Mouse (Mus musculus) CH12.LX (cell line): ENCODE results near the gene Psmd5. TPM values are rescaled to one million over a fixed set of nuclear protein-coding genes. Genes with fewer than 3 reads are reported as not detected.
A peak's percentile ranks its signal among the peaks of the same experiment; 100 is the strongest.

ENCODE experiments used
- DNase-seq: peaks from one replicate; pipeline ENCODE4 v3.0.0-alpha.2; 2013; ENCODE audit errors: extremely low read depth
- H3K27ac ChIP-seq: 2 replicates; pipeline ENCODE4 v1.5.1; 2012; ENCODE audit warnings: low read depth, mild to moderate bottlenecking, control low read depth, moderate library complexity; ENCODE audit not compliant: insufficient read depth
- H3K27me3 ChIP-seq: replicated peaks from 2 replicates; pipeline ENCODE3; 2012; ENCODE audit warnings: inconsistent platforms
- H3K36me3 ChIP-seq, 2 experiments: replicated peaks in 1 of 2; 2 replicates each; pipeline versions ENCODE3 to v1.6.1; 2012; ENCODE audit warnings: inconsistent platforms in 1 of 2, low read length in 1 of 2, mild to moderate bottlenecking in 1 of 2, mixed read lengths in 1 of 2, moderate library complexity in 1 of 2; ENCODE audit not compliant: control insufficient read depth in 1 of 2, insufficient read depth in 1 of 2
- H3K4me1 ChIP-seq, 2 experiments: 2 replicates each; pipeline ENCODE4 v1.6.1; 2012; ENCODE audit warnings: inconsistent platforms in 1 of 2, moderate library complexity in 1 of 2; ENCODE audit not compliant: insufficient read depth in 2 of 2, control insufficient read depth in 1 of 2
- H3K4me2 ChIP-seq: 2 replicates; pipeline ENCODE4 v1.6.1; 2012; ENCODE audit warnings: low read depth, mild to moderate bottlenecking, control low read depth; ENCODE audit not compliant: poor library complexity, insufficient read depth, severe bottlenecking
- H3K4me3 ChIP-seq, 3 experiments: fragments of 150-350 bp in 1 of 3; sonication (generic) in 1 of 3; replicated peaks in 1 of 3; 2 replicates each; pipeline versions ENCODE3 to v1.5.1; 2011 to 2012; ENCODE audit warnings: low read depth in 2 of 3, low read length in 2 of 3, mild to moderate bottlenecking in 2 of 3, moderate library complexity in 2 of 3, control low read depth in 1 of 3, improper control_type of control experiment in 1 of 3, inconsistent platforms in 1 of 3, mixed read lengths in 1 of 3; ENCODE audit not compliant: poor library complexity in 1 of 3
- H3K79me2 ChIP-seq: replicated peaks from 2 replicates; pipeline ENCODE4 v1.6.1; 2012; ENCODE audit warnings: mild to moderate bottlenecking, moderate library complexity; ENCODE audit not compliant: control insufficient read depth, poor library complexity, insufficient read depth, severe bottlenecking; ENCODE audit errors: extremely low read depth
- H3K9ac ChIP-seq: 2 replicates; pipeline ENCODE4 v1.6.1; 2012; ENCODE audit warnings: low read depth, mild to moderate bottlenecking, control low read depth, moderate library complexity; ENCODE audit not compliant: insufficient read depth
- H3K9me3 ChIP-seq: replicated peaks from 2 replicates; pipeline ENCODE3; 2012; ENCODE audit warnings: low read length, inconsistent platforms, mixed read lengths
- BHLHE40 ChIP-seq: IDR thresholded peaks from 2 replicates; pipeline ENCODE4 v1.6.1; 2011; ENCODE audit warnings: mild to moderate bottlenecking, low read depth, low read length, improper control_type of control experiment
- CHD1 ChIP-seq: IDR thresholded peaks from 2 replicates; pipeline ENCODE4 v1.6.1; 2012; ENCODE audit warnings: low read depth, low read length, improper control_type of control experiment, inconsistent platforms
- E2F4 ChIP-seq: IDR thresholded peaks from 2 replicates; pipeline ENCODE4 v1.6.1; 2011; ENCODE audit warnings: low read depth, low read length, improper control_type of control experiment; ENCODE audit not compliant: insufficient replicate concordance
- ETS1 ChIP-seq: conservative IDR thresholded peaks from 2 replicates; pipeline ENCODE4 v1.6.1; 2012; ENCODE audit warnings: low read depth, mild to moderate bottlenecking, inconsistent platforms, low read length, improper control_type of control experiment, moderate library complexity
- GABPA ChIP-seq: IDR thresholded peaks from 2 replicates; pipeline ENCODE4 v1.6.1; 2012; ENCODE audit warnings: low read depth, low read length, improper control_type of control experiment, inconsistent platforms; ENCODE audit not compliant: insufficient replicate concordance
- MAX ChIP-seq: IDR thresholded peaks from 2 replicates; pipeline ENCODE4 v1.6.1; 2011; ENCODE audit warnings: low read length, improper control_type of control experiment
- MAZ ChIP-seq: IDR thresholded peaks from 2 replicates; pipeline ENCODE4 v1.6.1; 2012; ENCODE audit warnings: low read depth, mild to moderate bottlenecking, inconsistent platforms, low read length, improper control_type of control experiment, moderate library complexity
- MEF2A ChIP-seq: IDR thresholded peaks from 2 replicates; pipeline ENCODE4 v1.6.1; 2014; ENCODE audit warnings: low read depth, mild to moderate bottlenecking, inconsistent platforms, low read length, improper control_type of control experiment, borderline replicate concordance
- MYC ChIP-seq: IDR thresholded peaks from 2 replicates; pipeline ENCODE4 v1.6.1; 2011; ENCODE audit warnings: low read depth, mild to moderate bottlenecking, improper control_type of control experiment, low read length
- NELFE ChIP-seq: IDR thresholded peaks from 2 replicates; pipeline ENCODE4 v1.6.1; 2011; ENCODE audit warnings: low read depth, low read length, improper control_type of control experiment
- NRF1 ChIP-seq: IDR thresholded peaks from 2 replicates; pipeline ENCODE4 v1.6.1; 2014; ENCODE audit warnings: low read depth, mild to moderate bottlenecking, inconsistent platforms, low read length, improper control_type of control experiment, moderate library complexity
- PAX5 ChIP-seq: IDR thresholded peaks from 2 replicates; pipeline ENCODE4 v1.6.1; 2012; ENCODE audit warnings: low read length, inconsistent platforms, mixed read lengths
- POLR2AphosphoS2 ChIP-seq: IDR thresholded peaks from 2 replicates; pipeline ENCODE4 v1.6.1; 2011; ENCODE audit warnings: low read depth, low read length, improper control_type of control experiment
- SIN3A ChIP-seq: IDR thresholded peaks from 2 replicates; pipeline ENCODE4 v1.6.1; 2012; ENCODE audit warnings: low read length, improper control_type of control experiment, inconsistent platforms
- TBP ChIP-seq: conservative IDR thresholded peaks from 2 replicates; pipeline ENCODE4 v1.6.1; 2011; ENCODE audit warnings: low read depth, low read length, improper control_type of control experiment
- TCF12 ChIP-seq: IDR thresholded peaks from 2 replicates; pipeline ENCODE4 v1.6.1; 2014; ENCODE audit warnings: low read depth, mild to moderate bottlenecking, inconsistent platforms, low read length, improper control_type of control experiment
- USF2 ChIP-seq: conservative IDR thresholded peaks from 2 replicates; pipeline ENCODE4 v1.6.1; 2011; ENCODE audit warnings: low read depth, low read length, improper control_type of control experiment
- ZC3H11A ChIP-seq: IDR thresholded peaks from 2 replicates; pipeline ENCODE4 v1.6.1; 2012; ENCODE audit warnings: low read depth, mild to moderate bottlenecking, inconsistent platforms, low read length, improper control_type of control experiment
- ZNF384 ChIP-seq: IDR thresholded peaks from 2 replicates; pipeline ENCODE4 v1.6.1; 2012; ENCODE audit warnings: low read depth, low read length, improper control_type of control experiment, inconsistent platforms
- dilution Hi-C: fragments of 300-500 bp; cut with MboI; formaldehyde crosslinking; loops from 2 replicates; pipeline ENCODE4 v1.14.3; 2020; ENCODE audit warnings: low sequenced_read_pairs; ENCODE audit not compliant: extremely low pct_unique_long_range_greater_than_20kb, extremely low pct_ligation_motif_present
- in situ Hi-C: fragments of 300-500 bp; cut with MboI; formaldehyde crosslinking; loops from 3 replicates; pipeline ENCODE4 v1.14.3; 2019; ENCODE audit warnings: low sequenced_read_pairs, low pct_ligation_motif_present, low pct_unique_long_range_greater_than_20kb, mixed read lengths
- polyA plus RNA-seq: library from polyadenylated mRNA; unstranded; fragments of >175 nt; gene quantifications from 2 replicates; pipeline ENCODE4 v1.2.1, GENCODE M21; 2012; ENCODE audit warnings: low read depth; ENCODE audit not compliant: insufficient read length
- total RNA-seq, 2 experiments: library from RNA; depleted of rRNA; stranded (reverse); fragments of 300-350 nt in 1 of 2; fragments of >200 nt in 1 of 2; gene quantifications; 2 replicates each; pipeline ENCODE4 v1.2.3; 2012 to 2014

Gene Psmd5
- total and polyA plus RNA-seq, 3 experiments: 27.9 to 81.9 (median 81.2) TPM

- dilution Hi-C loops: no loop called here
- Histone ChIP-seq H3K27ac (no peak overlapping the region), H3K4me3 (no peak overlapping the region), H3K4me2 (no peak overlapping the region), H3K36me3 (peaks cover 55 to 93% of the 10 kb centered on the region in 2 experiments), H3K4me1 (peaks cover 0 to 7% of the 10 kb centered on the region in 2 experiments; a peak in 1 of 4 replicates), H3K9ac (no peak overlapping the region), H3K9me3 (peaks cover 4% of the 10 kb centered on the region), H3K27me3 (no peaks in the 10 kb centered on the region), H3K79me2 (no peaks in the 10 kb centered on the region)
- no peak for DNase-seq
- TF ChIP-seq USF2: no peak
- no peak for TF ChIP-seq TCF12
- TF ChIP-seq NELFE: no peak
- TF ChIP-seq MYC: no peak
- no peak for TF ChIP-seq GABPA
- in situ Hi-C loops: no loop called here
Observed at GRCm38 (mm10) chr2:34906426-34906825, 31.7 kb upstream of the Psmd5 start.

DNA sequence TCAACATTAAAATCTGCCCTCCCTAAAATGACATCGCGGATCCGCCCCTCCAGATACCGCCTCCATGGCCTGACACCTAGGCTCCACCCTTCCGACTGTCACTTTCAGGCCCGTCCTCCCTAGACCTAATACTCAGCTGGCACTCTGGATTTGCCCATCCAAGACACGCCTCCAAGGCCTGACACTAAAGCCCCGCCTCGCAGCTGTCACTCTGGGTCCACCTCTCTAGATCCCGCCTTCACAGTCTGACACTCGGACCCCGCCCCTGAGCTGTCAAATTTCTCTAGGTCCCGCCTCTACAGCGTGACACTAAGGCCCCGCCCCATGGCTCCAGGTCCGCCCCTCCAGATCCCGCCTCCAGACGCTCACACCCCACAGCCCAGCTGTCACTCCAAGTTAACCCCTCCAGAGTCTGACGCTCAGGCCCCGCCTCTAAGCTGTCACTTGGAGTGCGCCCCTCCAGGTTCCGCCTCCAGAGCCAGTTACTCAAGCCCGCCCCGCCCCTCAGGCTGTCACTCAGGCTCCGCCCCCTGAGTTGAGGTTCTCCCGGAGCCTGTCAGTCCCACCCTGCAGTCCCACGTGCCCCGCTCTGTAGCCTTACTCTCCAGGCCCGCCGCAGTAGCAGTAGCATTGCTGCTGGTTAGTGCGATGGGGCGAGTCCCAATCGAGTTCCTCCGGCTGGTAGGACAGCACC is 30.2 kb upstream of the Psmd5 start:
- Histone ChIP-seq H3K4me3 (no peak overlapping the region), H3K4me2 (no peak overlapping the region), H3K27ac (no peak overlapping the region), H3K9me3 (peaks cover 4% of the 10 kb centered on the region), H3K4me1 (peaks cover 0 to 4% of the 10 kb centered on the region in 2 experiments; a peak in 1 of 4 replicates), H3K79me2 (no peaks in the 10 kb centered on the region), H3K27me3 (no peaks in the 10 kb centered on the region), H3K9ac (no peak overlapping the region), H3K36me3 (peaks cover 55 to 93% of the 10 kb centered on the region in 2 experiments)
- in situ Hi-C loops: no loop called here
- TF ChIP-seq NRF1: no peak
- TF ChIP-seq MEF2A: no peak
- no peak for TF ChIP-seq E2F4
- TF ChIP-seq ZNF384: no peak
- TF ChIP-seq MAZ: no peak
- no peak for TF ChIP-seq ETS1
- no peak for TF ChIP-seq ZC3H11A
- TF ChIP-seq PAX5: no peak
- no peak for TF ChIP-seq NELFE
- TF ChIP-seq POLR2AphosphoS2: no peak
- TF ChIP-seq MYC: no peak
- no peak for TF ChIP-seq CHD1
- no peak for TF ChIP-seq MAX
- no peak for TF ChIP-seq BHLHE40
- no peak for TF ChIP-seq TBP
- TF ChIP-seq SIN3A: no peak
- dilution Hi-C loops: no loop called here
- peak; percentile 65 for DNase-seq
